Mouse (Mus musculus) fat pad, adult 2 months (tissue): Measurements from ENCODE around the gene Trim2.

Experiments used
- DNase-seq: peaks from one replicate; pipeline ENCODE4 v3.0.0-alpha.2; 2011; ENCODE audit warnings: low read depth, low spot score; ENCODE audit errors: extremely low read depth

Gene Trim2

DNA sequence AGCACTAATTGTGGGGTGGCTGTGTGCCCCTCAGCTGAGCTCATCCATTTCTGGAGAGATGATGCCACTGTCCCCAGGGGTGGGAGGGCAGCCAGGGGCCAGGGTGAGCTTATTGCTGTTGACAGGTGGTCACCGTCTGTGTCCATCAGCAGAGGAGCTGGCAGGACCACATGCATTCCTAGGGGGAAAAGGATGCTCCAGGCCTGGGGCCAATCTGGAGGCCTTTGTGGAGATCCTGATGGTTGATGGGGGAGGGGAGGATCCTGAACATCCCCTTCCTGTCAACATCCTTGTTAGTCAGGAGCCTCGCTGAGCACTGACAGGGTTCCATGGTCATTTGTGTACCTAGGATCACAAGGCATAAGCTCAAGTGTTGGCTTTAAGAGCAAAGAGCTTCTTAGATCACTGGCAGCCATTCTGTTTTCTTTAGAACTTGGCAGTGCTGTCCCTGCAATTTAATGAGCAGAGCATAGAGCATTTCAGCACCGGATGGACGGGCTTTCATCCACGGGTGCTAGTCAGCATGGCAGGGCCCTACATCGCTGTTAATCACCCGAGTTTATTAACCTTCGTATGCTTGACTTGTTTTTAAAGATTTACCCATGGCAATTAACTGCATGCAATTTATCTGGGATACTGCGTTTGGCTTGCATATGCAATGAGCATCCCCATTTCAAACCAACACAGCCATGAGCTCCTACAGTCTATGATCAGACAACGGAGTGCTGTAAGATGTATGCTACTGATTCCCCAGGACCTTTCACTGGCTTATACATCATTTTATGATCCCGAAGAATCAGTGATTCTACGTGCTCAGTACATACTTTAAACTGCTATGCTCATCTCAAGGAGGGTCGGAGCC, 105.9 kb downstream of the Trim2 start:
- no peak for DNase-seq

GRCm38 (mm10) chr3:84199516-84199915, 107.2 kb downstream of the Trim2 start:
- DNase-seq, result no peak

GRCm38 (mm10) chr3:84198229-84198628, 108.4 kb downstream of the Trim2 start:
- no peak for DNase-seq

- DNase-seq, result no peak
Observed at GRCm38 (mm10) chr3:84193881-84194280, 112.8 kb downstream of the Trim2 start.

GRCm38 (mm10) chr3:84191141-84191881, 115.4 kb downstream of the Trim2 start:
- DNase-seq, result peak; percentile 72

GRCm38 (mm10) chr3:84190513-84191061, 116.1 kb downstream of the Trim2 start:
- no peak for DNase-seq

- DNase-seq, result no peak
Observed at GRCm38 (mm10) chr3:84189629-84190173, 117.0 kb downstream of the Trim2 start.

DNA sequence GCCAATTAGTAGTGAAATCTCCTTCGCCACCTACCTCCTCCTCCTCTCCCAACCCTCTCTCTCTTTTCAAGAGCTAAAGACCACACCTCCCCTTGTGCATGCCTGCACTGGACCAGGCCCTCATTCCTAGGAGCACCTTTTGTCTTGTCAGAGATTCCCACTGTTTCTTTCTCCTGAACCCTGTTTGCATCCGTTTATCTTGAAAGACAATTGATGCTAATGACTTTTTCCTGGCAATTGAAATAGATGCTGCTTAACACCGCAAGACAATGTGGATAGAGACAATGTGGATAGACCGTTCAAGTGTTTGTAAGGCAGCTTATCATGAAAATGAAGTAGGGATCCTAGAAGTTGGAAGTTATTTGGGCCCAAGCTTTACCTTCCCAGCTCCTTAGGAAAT, 125.0 kb downstream of the Trim2 start:
- DNase-seq, result no peak

GRCm38 (mm10) chr3:84181102-84181501, 125.6 kb downstream of the Trim2 start:
- DNase-seq, result no peak

GRCm38 (mm10) chr3:84180304-84180703, 126.4 kb downstream of the Trim2 start:
- DNase-seq, result no peak

DNA sequence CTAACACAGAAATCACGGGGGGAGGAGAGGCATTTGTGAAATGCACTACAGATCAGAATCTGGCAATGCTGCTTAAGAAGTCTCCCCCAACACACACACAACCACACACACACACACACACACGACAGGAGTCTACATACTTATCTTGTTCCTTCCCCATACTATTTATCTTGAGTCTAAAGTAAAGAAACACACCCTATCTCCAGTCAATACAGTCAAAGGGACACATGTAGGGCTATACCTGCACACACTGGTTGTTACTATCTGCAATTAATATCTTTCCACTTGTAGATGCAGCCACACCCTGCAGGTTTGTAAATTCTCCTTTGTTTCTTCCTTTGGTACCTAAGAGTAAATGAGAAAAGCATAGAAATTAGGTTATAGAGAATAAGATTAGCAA, 128.8 kb downstream of the Trim2 start:
- no peak for DNase-seq

DNA sequence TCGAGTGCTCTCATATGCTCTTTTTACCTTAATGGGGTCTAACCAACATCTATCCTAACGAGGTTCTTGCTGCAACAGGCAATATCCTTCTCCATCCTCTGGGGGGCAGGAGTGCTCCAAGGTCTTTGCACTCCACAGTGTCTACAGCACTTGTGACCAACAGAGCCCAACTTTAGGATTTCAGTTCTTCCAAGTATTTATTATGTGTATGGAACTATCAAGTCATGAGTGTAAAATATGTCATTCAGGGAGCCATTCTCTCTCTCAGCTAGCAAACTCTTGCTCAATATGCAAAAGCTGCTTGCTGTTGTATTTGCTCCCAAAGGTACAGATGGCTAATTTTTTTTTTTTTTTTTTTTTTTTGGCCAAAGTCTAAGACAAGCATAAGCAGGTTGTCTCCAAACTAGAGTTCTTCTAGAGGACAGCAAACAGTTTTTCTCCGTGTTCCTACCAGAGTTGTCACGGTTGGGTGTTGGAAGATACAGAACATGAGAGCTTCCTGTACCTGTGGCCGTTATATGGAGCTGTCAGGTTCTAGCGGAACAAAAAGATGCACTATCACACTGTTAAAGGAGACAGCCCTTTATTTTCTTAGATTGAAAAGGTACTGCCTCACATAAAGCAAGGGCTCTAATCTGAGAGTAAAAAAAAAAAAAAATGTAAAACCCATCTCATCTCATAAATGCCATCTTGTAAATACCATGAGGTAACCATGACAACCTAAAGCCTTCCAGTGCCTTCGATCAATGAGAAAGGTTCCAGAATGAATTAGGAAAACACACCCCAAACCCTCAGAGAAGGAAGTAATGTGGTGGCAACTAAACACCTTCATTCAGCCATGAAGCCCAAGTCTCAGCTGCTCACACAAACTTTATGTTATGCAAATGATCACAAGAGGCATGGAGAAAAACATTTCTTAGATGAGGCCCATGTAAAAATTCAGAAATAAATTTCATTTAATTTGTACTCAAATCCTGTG, 131.1 kb downstream of the Trim2 start:
- no peak for DNase-seq

GRCm38 (mm10) chr3:84173581-84174154, 133.0 kb downstream of the Trim2 start, which contains the start of gene Gm6525:
Gm6525 (plus strand) TSS chr3:84174104.
- DNase-seq, result peak; percentile 98

- DNase-seq, result no peak
Observed at GRCm38 (mm10) chr3:84172406-84172805, 134.3 kb downstream of the Trim2 start.

DNA sequence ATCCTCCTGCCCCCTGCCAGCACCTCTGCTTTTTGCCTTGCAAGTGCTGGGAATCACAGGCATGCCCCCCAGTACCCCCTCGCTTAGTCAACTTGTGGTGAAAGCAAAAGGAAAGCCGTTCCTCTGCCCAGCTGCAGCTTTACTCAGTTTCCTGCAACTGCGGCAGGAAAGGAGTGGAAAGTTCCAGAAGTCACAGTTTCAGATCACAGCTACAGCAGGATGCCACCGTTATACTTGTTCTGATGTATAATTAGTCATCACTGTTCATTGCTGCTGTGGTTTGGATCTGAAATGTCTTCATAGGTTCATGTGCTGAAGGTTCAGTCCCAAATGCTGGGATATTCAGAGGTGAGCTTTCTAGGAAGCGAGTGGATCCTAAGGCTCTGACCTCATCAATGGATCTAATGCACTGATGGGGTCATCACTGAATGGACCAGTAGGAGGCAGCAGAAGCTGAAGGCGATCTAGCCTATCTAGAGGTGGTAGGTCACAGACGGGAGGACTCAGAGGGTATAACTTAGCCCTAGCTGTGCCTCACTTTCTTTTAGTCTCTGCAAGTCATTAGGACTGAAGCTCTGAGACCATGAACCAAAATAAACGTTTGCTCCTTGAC, 137.2 kb downstream of the Trim2 start:
- no peak for DNase-seq

- DNase-seq, result no peak
Observed at GRCm38 (mm10) chr3:84168943-84169342, 137.7 kb downstream of the Trim2 start.

GRCm38 (mm10) chr3:84166073-84166472, 140.6 kb downstream of the Trim2 start:
- DNase-seq, result no peak

DNA sequence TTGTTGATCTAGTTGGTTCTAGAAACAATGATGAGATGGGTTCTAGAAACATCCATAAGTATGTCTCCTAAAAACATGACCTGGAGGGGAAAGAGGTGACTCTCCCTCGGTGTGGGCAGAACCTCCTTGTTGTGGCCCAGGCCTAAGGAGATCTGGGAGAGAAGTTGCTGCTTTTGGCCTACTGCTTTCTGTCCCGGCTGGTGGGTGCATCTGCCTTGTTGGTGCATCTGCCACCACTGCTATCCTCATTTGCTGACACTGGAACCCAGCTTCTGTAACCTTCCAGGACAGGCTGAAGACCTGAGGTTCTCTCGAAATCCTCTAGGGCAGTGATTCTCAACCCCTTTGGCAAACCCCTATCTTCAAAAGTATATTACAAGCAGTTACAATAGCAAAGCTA, 141.3 kb downstream of the Trim2 start:
- DNase-seq, result no peak

- DNase-seq, result no peak
Observed at GRCm38 (mm10) chr3:84157559-84158350, 148.9 kb downstream of the Trim2 start.
